Mouse (Mus musculus): Measurements from ENCODE around the gene B4galt1. TPM values are rescaled to one million over a fixed set of nuclear protein-coding genes. Genes with fewer than 3 reads are reported as not detected.

B4galt1 gene
- total RNA-seq, 2 experiments from 2014 or later, result 46.2 to 49.9 TPM

DNA sequence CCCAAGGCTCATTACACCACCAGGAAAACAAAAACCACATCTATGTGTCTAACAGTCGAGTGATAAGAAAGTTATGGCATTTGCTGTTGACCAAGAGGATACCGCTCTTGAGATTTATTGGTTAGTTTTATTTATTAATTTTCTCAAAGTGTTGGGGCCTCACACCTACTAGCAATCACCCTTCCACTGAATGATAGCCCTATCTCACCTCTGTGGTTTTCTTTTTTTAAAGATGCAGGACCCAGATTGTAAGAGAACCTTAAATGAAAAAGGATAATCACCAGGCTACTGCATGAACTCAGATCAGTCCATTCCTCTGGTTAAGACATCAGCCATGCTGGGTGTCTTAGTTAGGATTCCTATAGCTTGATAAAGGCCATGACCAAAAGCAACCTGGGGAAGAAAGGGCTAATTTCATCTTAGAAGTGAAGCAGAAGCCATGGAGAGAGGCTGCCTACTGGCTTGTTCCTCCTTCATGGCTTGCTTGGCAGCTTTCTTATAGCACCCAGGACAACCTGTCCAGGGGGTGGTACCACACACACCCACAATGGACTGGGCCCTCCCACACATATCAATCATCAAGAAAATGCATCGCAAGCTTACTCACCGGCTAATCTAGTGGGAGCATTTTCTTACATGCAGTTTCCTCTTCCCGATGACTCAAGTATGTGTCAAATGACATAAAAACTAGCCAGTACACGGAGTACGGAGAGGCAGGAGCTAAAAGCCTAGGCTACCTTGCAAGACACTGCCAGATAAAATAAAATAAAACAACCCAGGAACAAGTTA, 7.5 kb downstream of the B4galt1 start:
- no peak for ATAC-seq (replicated peaks; ENCODE audit: low FRiP score, poor library complexity, severe bottlenecking)

GRCm38 (mm10) chr4:40844811-40845751, 8.7 kb downstream of the B4galt1 start:
- ATAC-seq (replicated peaks; ENCODE audit: low FRiP score, poor library complexity, severe bottlenecking), result no peak

DNA sequence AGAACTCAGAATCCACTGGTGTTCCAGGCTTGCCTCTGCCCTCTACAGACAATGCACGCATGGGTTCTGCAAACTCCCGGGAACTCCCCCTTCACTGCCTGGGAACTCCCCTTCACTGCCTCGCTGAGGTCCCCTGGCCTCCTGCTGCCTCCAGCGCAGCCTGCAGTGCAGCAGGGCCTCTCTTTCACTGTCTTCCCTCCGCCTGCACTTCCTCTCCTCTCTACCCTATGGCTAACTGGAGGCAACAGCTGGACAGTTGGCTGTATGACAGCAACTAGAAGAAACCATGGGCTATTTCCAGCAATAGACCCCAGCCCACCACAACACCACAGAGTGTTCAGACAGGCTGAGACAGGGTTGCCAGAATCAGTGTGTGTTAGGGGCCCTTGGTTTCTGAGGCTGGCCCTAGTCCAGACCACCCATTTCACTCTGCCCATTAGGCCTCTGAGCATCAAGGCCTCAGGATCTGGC, 9.5 kb downstream of the B4galt1 start:
- ATAC-seq (replicated peaks; ENCODE audit: low FRiP score, poor library complexity, severe bottlenecking), result no peak

- ATAC-seq (replicated peaks; ENCODE audit: low FRiP score, poor library complexity, severe bottlenecking), result no peak
Measured at GRCm38 (mm10) chr4:40843726-40844125, 10.1 kb downstream of the B4galt1 start.

GRCm38 (mm10) chr4:40840448-40840847, 13.4 kb downstream of the B4galt1 start:
- ATAC-seq (replicated peaks; ENCODE audit: low FRiP score, poor library complexity, severe bottlenecking), result no peak

DNA sequence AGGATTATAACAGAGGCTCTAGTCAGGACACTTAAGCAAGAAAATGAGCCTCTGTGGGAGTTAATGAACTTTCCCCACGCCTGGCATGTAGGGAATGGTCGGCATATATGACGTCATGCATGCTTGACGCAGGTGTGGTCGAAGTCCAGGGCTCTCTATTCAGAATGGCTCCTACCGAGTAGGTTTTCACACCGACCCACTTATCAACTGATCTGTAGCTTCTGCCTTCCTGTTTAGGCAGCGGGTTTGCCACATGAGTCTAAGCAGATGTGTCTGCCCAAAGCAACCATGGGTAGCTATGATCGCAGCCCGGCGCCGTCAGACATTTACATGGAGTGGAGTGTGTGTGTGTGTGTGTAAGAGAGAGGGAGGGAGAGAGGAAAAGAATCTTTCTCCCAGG, 14.6 kb downstream of the B4galt1 start:
- no peak for ATAC-seq (replicated peaks; ENCODE audit: low FRiP score, poor library complexity, severe bottlenecking)

- peak; percentile 44 for ATAC-seq (replicated peaks; ENCODE audit: low FRiP score, poor library complexity, severe bottlenecking)
Measured at GRCm38 (mm10) chr4:40837451-40838285, 16.1 kb downstream of the B4galt1 start.

- no peak for ATAC-seq (replicated peaks; ENCODE audit: low FRiP score, poor library complexity, severe bottlenecking)
Measured at GRCm38 (mm10) chr4:40837008-40837407, 16.8 kb downstream of the B4galt1 start.

- ATAC-seq (replicated peaks; ENCODE audit: low FRiP score, poor library complexity, severe bottlenecking), result no peak
Measured at GRCm38 (mm10) chr4:40834872-40835271, 18.9 kb downstream of the B4galt1 start.

GRCm38 (mm10) chr4:40834232-40834786, 19.5 kb downstream of the B4galt1 start:
- ATAC-seq (replicated peaks; ENCODE audit: low FRiP score, poor library complexity, severe bottlenecking), result no peak

DNA sequence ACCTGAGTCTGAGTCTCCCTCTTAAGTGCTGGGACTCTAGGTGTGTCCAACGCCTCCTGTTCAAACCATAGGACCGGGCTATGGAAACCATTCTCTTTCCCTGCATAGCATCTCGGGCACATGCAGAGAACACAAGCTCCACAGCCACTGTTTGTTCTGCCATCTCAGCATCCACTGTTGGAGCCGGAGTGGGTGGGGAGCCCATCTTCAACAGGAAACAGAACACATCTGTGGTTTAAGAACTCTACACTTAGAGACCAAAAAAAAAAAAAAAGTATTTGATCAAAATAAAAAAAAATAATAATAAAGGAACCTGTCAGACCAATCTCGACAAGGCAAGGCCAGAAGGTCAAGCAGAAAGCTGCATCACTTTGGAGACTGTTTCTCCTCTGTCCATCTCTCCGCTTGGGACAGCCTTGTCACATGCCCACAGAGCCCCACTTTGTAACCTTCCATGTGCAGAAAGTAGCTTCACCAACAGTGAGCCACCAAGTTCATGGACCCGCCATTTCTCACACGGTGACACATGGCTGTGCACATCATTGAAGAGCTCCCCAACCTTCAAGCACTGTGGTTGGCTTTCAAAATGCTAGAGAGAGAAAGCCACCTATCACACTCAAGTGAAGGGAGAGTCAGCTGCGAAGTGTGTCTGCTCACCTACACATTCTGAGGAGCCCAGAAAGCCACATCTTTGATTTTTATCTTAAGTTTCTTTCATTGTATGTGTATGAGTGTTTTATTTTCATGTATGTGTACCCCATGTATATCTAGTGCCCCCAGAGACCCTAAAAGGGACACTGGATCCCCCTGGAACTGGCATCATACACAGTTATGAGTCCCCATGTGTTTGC, 20.2 kb downstream of the B4galt1 start:
- no peak for ATAC-seq (replicated peaks; ENCODE audit: low FRiP score, poor library complexity, severe bottlenecking)

GRCm38 (mm10) chr4:40830530-40830929, 23.3 kb downstream of the B4galt1 start:
- ATAC-seq (replicated peaks; ENCODE audit: low FRiP score, poor library complexity, severe bottlenecking), result no peak

DNA sequence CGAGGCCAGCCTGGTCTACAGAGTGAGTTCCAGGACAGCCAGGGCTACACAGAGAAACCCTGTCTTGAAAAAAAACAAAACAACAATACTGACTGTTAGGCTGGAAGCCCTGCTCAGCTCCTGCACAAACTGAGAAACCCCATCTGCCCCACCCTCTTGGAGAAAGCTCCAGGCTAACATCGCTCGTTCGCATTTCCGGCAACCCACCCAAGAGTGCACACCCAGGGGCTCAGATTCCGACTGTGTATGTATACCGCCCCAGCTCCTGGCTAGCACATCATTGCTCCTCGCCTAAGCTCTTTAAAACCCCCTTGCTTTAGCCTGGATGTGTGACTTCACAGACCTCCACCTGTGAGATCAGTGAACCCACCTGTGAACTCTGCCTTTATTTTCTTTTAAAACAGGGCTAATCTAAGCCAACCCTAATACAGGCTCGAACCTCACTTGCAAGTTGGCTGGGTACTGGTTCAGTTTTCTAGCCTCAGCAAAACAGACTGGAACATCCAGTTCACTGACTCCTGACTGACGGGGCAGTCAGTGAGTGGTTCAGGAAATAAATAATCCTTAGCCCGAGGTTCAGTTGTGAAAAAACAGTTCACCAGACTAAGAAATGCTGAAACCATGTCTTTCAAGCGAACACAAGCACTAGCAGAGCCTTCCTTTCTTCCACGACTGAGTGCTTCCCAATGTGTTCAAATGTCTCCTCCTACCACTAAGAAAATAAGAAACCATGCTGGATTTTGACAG, 24.0 kb downstream of the B4galt1 start:
- no peak for ATAC-seq (replicated peaks; ENCODE audit: low FRiP score, poor library complexity, severe bottlenecking)

- ATAC-seq (replicated peaks; ENCODE audit: low FRiP score, poor library complexity, severe bottlenecking), result no peak
Measured at GRCm38 (mm10) chr4:40828910-40829309, 24.9 kb downstream of the B4galt1 start.

- ATAC-seq (replicated peaks; ENCODE audit: low FRiP score, poor library complexity, severe bottlenecking), result no peak
Measured at GRCm38 (mm10) chr4:40827926-40828325, 25.9 kb downstream of the B4galt1 start.

DNA sequence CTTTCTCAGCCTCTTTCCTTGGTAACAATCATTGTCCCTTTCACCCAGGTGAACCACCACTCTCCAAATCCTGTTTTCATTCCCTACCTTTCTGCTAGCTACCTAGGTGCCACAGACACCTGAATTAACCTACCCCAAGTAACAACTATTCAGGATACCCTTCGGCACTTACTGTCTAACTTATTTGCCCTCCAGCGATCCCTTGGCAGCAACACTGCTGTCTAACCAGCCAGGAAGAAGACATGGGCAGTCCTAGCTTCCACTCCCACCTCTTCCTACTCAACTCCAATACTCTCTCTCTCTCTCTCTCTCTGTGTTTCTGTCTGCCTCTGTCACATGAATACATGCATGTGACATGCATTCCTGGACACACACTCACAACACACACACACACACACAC, 27.0 kb downstream of the B4galt1 start:
- no peak for ATAC-seq (replicated peaks; ENCODE audit: low FRiP score, poor library complexity, severe bottlenecking)

- ATAC-seq (replicated peaks; ENCODE audit: low FRiP score, poor library complexity, severe bottlenecking), result no peak
Measured at GRCm38 (mm10) chr4:40825981-40826380, 27.8 kb downstream of the B4galt1 start.

GRCm38 (mm10) chr4:40825146-40825545, 28.7 kb downstream of the B4galt1 start:
- no peak for ATAC-seq (replicated peaks; ENCODE audit: low FRiP score, poor library complexity, severe bottlenecking)

All from erythroid progenitor cell, adult 5-6 weeks (primary cell).